Comparison of ENCODE assay signal across 1 mouse cellular context in the genomic region with DNA sequence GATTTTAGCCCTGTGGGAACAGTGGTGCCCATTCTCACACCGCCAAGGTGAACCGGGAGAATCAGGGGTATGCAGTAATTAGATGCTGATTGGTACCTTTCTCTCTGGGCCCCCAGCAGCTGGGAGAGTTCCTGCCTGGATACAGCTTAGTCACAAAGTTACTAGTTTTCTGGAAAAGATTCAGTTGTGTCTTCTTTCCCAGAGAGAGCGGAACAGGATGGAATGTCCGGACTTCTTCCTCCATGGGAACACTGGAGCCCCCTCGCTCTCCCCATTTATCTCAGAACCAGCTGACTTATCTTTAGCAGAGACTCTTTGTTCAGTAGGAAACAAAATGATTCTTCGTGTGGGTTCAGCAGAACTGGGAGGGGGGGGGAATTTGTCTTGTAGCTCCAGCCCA.
TF ChIP-seq lines count a peak whose summit lies in the region.

No protein-coding gene starts in this region.

TF ChIP-seq in MEL, 35 proteins besides CTCF, POLR2A, EP300 and RAD21 (continued from another document):
- no peak for TF ChIP-seq SMC3 (IDR thresholded peaks at IDR 0.05; ENCODE audit: low read depth, low read length)
